Mouse (Mus musculus) c-Kit-negative CD71-positive TER-119-positive erythroid progenitor cells, embryonic 14.5 days (primary cell): Measurements from ENCODE around the gene Ptpn13.

Experiments
- DNase-seq: peaks from one replicate; pipeline ENCODE4 v3.0.0-alpha.2; 2013; ENCODE audit warnings: low read depth, low spot score

The Ptpn13 gene

DNA sequence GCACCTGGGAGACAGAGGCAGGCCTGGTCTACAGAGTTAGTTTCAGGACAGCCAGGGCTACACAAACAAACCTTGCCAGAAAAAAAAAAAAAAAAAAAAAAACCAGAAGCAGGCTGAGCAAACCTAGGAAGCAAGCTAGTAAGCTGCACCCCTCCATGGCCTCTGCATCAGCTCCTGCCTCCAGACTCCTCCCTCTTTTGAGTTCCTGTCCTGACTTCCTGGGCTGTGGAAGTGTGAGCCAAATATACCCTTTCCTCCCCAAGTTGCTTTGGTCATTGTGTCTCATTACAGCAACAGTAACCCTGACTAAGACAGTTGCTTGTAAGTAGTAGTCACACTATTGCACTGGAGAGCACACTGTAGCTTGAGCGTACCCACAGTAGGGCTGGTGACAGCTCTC lies 219.2 kb downstream of the Ptpn13 start:
- DNase-seq, result no peak

DNA sequence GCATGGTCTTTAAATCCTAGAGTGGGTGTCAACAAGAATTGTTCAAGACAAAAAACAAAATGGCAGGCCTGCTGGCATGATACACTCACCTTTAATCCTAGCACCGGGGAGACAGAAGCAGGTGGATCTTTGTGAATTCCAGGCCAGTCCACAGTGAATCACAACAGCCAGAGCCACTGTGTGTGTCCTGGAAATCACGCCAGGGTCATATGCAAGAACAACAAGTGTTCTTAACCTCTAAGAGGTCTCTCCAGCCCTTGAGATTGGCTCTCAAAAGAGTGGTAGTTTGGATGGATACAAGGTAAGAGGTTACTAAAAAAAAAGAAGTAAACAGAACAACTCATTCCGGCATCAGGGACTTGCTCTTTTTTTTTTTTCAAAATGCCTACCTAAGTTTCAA lies 222.3 kb downstream of the Ptpn13 start:
- DNase-seq, result no peak
